15 mouse cellular contexts compared by ENCODE assay signal in genomic region chr2:166384583-166384982, GRCm38 (mm10).
A peak's percentile ranks its signal among the peaks of the same experiment; 100 is the strongest.
DNase-seq lines count a peak whose midpoint lies in the region; ATAC-seq lines count a peak whose summit lies in the region.
"Had no signal": no experiment of that assay in that cellular context is flagged by ENCODE, and none has a peak within 500 bp of the region (broad histone marks: within the 10 kb centered on the region; RNA-seq: fewer than 3 reads in every experiment).

No protein-coding gene starts in this region.

- no peaks in the 10 kb centered on the region for H3K27me3 ChIP-seq in neural tube, embryonic 11.5 days (ENCODE audit: control insufficient read depth, insufficient read depth, low read length)
- H3K27me3 ChIP-seq in hindbrain, embryonic 13.5 days, result peaks cover 18% of the 10 kb centered on the region
- peaks cover 12% of the 10 kb centered on the region for H3K27me3 ChIP-seq in midbrain, embryonic 10.5 days (ENCODE audit: low read depth, poor library complexity, severe bottlenecking)
- peaks cover 5% of the 10 kb centered on the region; the same call in 1 of the 2 replicates for H3K27me3 ChIP-seq in neural tube, embryonic 15.5 days (replicated peaks)
- H3K27me3 ChIP-seq: heart, embryonic 13.5 days; stomach, embryonic 15.5 days had no signal

- peak; percentile 70 for DNase-seq in neural tube, embryonic 11.5 days (ENCODE audit: low spot score)
- DNase-seq in neural tube, embryonic 10.5 days (ENCODE audit: extremely low spot score, low spot score), result no peak
- no peak for DNase-seq in midbrain, embryonic 10.5 days (ENCODE audit: low spot score)
- DNase-seq in spleen, adult 18-20 months, result no peak
- DNase-seq in urinary bladder, postnatal 25 days (ENCODE audit: low spot score), result no peak
- DNase-seq in gastrocnemius, postnatal 4 days (ENCODE audit: low spot score in 2 of 2), result no peak
- DNase-seq: cerebellum, adult 8-10 months; gastrocnemius, adult 2 months; lung, adult 2 months; thymus, postnatal 25 days had no signal

- no peak overlapping the region for H3K9ac ChIP-seq in neural tube, embryonic 11.5 days (ENCODE audit: low read length)
- H3K9ac ChIP-seq in hindbrain, embryonic 13.5 days, result peak overlapping the region; percentile 55; the same call in 1 of the 2 replicates
- H3K9ac ChIP-seq in neural tube, embryonic 15.5 days (replicated peaks), result no peak overlapping the region
- H3K9ac ChIP-seq: heart, embryonic 13.5 days; kidney, embryonic 15.5 days; stomach, embryonic 15.5 days had no signal

- no peaks in the 10 kb centered on the region for H3K36me3 ChIP-seq in neural tube, embryonic 11.5 days (ENCODE audit: control insufficient read depth, insufficient read depth, low read length)
- no peaks in the 10 kb centered on the region for H3K36me3 ChIP-seq in hindbrain, embryonic 13.5 days
- H3K36me3 ChIP-seq in midbrain, embryonic 10.5 days, result no peaks in the 10 kb centered on the region
- H3K36me3 ChIP-seq in neural tube, embryonic 15.5 days, result no peaks in the 10 kb centered on the region
- H3K36me3 ChIP-seq: heart, embryonic 13.5 days; kidney, embryonic 15.5 days; stomach, embryonic 15.5 days had no signal

- peaks cover 42% of the 10 kb centered on the region for H3K4me1 ChIP-seq in neural tube, embryonic 11.5 days (ENCODE audit: control insufficient read depth, insufficient read depth, low read length)
- H3K4me1 ChIP-seq in hindbrain, embryonic 13.5 days (replicated peaks), result peaks cover 47% of the 10 kb centered on the region
- peaks cover 69% of the 10 kb centered on the region for H3K4me1 ChIP-seq in midbrain, embryonic 10.5 days
- H3K4me1 ChIP-seq in neural tube, embryonic 15.5 days, result peaks cover 35% of the 10 kb centered on the region
- H3K4me1 ChIP-seq: stomach, embryonic 15.5 days had no signal

- ATAC-seq in neural tube, embryonic 11.5 days (ENCODE audit: insufficient read depth, low FRiP score, low TSS enrichment), result peak; percentile 84
- peak; percentile 47; the same call in 1 of the 2 replicates for ATAC-seq in hindbrain, embryonic 13.5 days (ENCODE audit: low FRiP score)
- ATAC-seq in neural tube, embryonic 15.5 days (ENCODE audit: low FRiP score), result peak; percentile 71; the same call in 1 of the 2 replicates

- H3K4me2 ChIP-seq in neural tube, embryonic 11.5 days (ENCODE audit: low read depth), result no peak overlapping the region
- H3K4me2 ChIP-seq in hindbrain, embryonic 13.5 days, result no peak overlapping the region
- no peak overlapping the region for H3K4me2 ChIP-seq in neural tube, embryonic 15.5 days
- H3K4me2 ChIP-seq: heart, embryonic 13.5 days; kidney, embryonic 15.5 days; stomach, embryonic 15.5 days had no signal

- no peaks in the 10 kb centered on the region for H3K9me3 ChIP-seq in neural tube, embryonic 11.5 days (ENCODE audit: control insufficient read depth, low read length)
- H3K9me3 ChIP-seq in hindbrain, embryonic 13.5 days, result no peaks in the 10 kb centered on the region
- H3K9me3 ChIP-seq in midbrain, embryonic 10.5 days (replicated peaks), result no peaks in the 10 kb centered on the region
- H3K9me3 ChIP-seq in neural tube, embryonic 15.5 days (replicated peaks), result no peaks in the 10 kb centered on the region
- H3K9me3 ChIP-seq: heart, embryonic 13.5 days; kidney, embryonic 15.5 days; stomach, embryonic 15.5 days had no signal

- H3K27ac ChIP-seq in neural tube, embryonic 11.5 days (ENCODE audit: low read depth, low read length), result peak overlapping the region; percentile 45
- peak overlapping the region; percentile 87 for H3K27ac ChIP-seq in hindbrain, embryonic 13.5 days
- peak overlapping the region; percentile 76 for H3K27ac ChIP-seq in midbrain, embryonic 10.5 days (replicated peaks)
- peak overlapping the region; percentile 64 for H3K27ac ChIP-seq in neural tube, embryonic 15.5 days (replicated peaks)
- H3K27ac ChIP-seq: gastrocnemius, adult 2 months; heart, embryonic 13.5 days; kidney, embryonic 15.5 days; stomach, embryonic 15.5 days had no signal

- WGBS in neural tube, embryonic 11.5 days, result 26% methylated on average over 6 of the region's 6 CpGs
- WGBS in hindbrain, embryonic 13.5 days, result 19% methylated on average over 6 of the region's 6 CpGs
- 52% methylated on average over 6 of the region's 6 CpGs for WGBS in midbrain, embryonic 10.5 days
- 15% methylated on average over 6 of the region's 6 CpGs for WGBS in neural tube, embryonic 15.5 days

- H3K4me3 ChIP-seq in neural tube, embryonic 11.5 days (ENCODE audit: low read depth, low read length), result no peak overlapping the region
- H3K4me3 ChIP-seq in hindbrain, embryonic 13.5 days, result no peak overlapping the region
- no peak overlapping the region for H3K4me3 ChIP-seq in midbrain, embryonic 10.5 days
- no peak overlapping the region for H3K4me3 ChIP-seq in neural tube, embryonic 15.5 days (replicated peaks)
- H3K4me3 ChIP-seq: gastrocnemius, adult 2 months; heart, embryonic 13.5 days; kidney, embryonic 15.5 days; stomach, embryonic 15.5 days had no signal
